Mouse (Mus musculus): ENCODE data around the gene Rap1gap.

The Rap1gap gene

GRCm38 (mm10) chr4:137664433-137664979, at the start of gene Rap1gap:
Rap1gap (plus strand) TSS chr4:137664726.
- DNase-seq (ENCODE audit: low read depth, low spot score) = peak; percentile 42

GRCm38 (mm10) chr4:137622847-137623246, 41.7 kb upstream of the Rap1gap start:
- no peak for DNase-seq (ENCODE audit: low read depth, low spot score)

- DNase-seq (ENCODE audit: low read depth, low spot score) = no peak
Measured at GRCm38 (mm10) chr4:137627476-137628235, 36.9 kb upstream of the Rap1gap start.

- DNase-seq (ENCODE audit: low read depth, low spot score) = no peak
Measured at GRCm38 (mm10) chr4:137628400-137628799, 36.1 kb upstream of the Rap1gap start.

GRCm38 (mm10) chr4:137629354-137629753, 35.2 kb upstream of the Rap1gap start:
- no peak for DNase-seq (ENCODE audit: low read depth, low spot score)

GRCm38 (mm10) chr4:137630153-137630552, 34.4 kb upstream of the Rap1gap start:
- no peak for DNase-seq (ENCODE audit: low read depth, low spot score)

- DNase-seq (ENCODE audit: low read depth, low spot score) = no peak
Measured at GRCm38 (mm10) chr4:137631596-137631995, 32.9 kb upstream of the Rap1gap start.

- no peak for DNase-seq (ENCODE audit: low read depth, low spot score)
Measured at GRCm38 (mm10) chr4:137633394-137633793, 31.1 kb upstream of the Rap1gap start.

GRCm38 (mm10) chr4:137636597-137636996, 27.9 kb upstream of the Rap1gap start:
- no peak for DNase-seq (ENCODE audit: low read depth, low spot score)

- DNase-seq (ENCODE audit: low read depth, low spot score) = peak; percentile 75
Measured at GRCm38 (mm10) chr4:137641556-137641955, 23.0 kb upstream of the Rap1gap start.

GRCm38 (mm10) chr4:137642101-137642500, 22.4 kb upstream of the Rap1gap start:
- no peak for DNase-seq (ENCODE audit: low read depth, low spot score)

GRCm38 (mm10) chr4:137643459-137643858, 21.1 kb upstream of the Rap1gap start:
- no peak for DNase-seq (ENCODE audit: low read depth, low spot score)

- DNase-seq (ENCODE audit: low read depth, low spot score) = no peak
Measured at GRCm38 (mm10) chr4:137646262-137646661, 18.3 kb upstream of the Rap1gap start.

- no peak for DNase-seq (ENCODE audit: low read depth, low spot score)
Measured at GRCm38 (mm10) chr4:137647648-137648047, 16.9 kb upstream of the Rap1gap start.

GRCm38 (mm10) chr4:137648230-137648629, 16.3 kb upstream of the Rap1gap start:
- DNase-seq (ENCODE audit: low read depth, low spot score) = peak; percentile 36

GRCm38 (mm10) chr4:137650912-137651311, 13.6 kb upstream of the Rap1gap start:
- no peak for DNase-seq (ENCODE audit: low read depth, low spot score)

- DNase-seq (ENCODE audit: low read depth, low spot score) = no peak
Measured at GRCm38 (mm10) chr4:137652835-137653346, 11.6 kb upstream of the Rap1gap start.

- DNase-seq (ENCODE audit: low read depth, low spot score) = no peak
Measured at GRCm38 (mm10) chr4:137655241-137656031, 9.1 kb upstream of the Rap1gap start.

- no peak for DNase-seq (ENCODE audit: low read depth, low spot score)
Measured at GRCm38 (mm10) chr4:137657674-137658073, 6.9 kb upstream of the Rap1gap start.

- DNase-seq (ENCODE audit: low read depth, low spot score) = no peak
Measured at GRCm38 (mm10) chr4:137659541-137659940, 5.0 kb upstream of the Rap1gap start.

GRCm38 (mm10) chr4:137660364-137661077, 4.0 kb upstream of the Rap1gap start:
- no peak for DNase-seq (ENCODE audit: low read depth, low spot score)

GRCm38 (mm10) chr4:137661078-137661450, 3.5 kb upstream of the Rap1gap start:
- no peak for DNase-seq (ENCODE audit: low read depth, low spot score)

Measured in CD4-positive helper T cell, adult 2 months (primary cell).